Mouse (Mus musculus): ENCODE results near the gene Ephb2.
A peak's percentile ranks its signal among the peaks of the same experiment; 100 is the strongest.

Gene Ephb2

DNA sequence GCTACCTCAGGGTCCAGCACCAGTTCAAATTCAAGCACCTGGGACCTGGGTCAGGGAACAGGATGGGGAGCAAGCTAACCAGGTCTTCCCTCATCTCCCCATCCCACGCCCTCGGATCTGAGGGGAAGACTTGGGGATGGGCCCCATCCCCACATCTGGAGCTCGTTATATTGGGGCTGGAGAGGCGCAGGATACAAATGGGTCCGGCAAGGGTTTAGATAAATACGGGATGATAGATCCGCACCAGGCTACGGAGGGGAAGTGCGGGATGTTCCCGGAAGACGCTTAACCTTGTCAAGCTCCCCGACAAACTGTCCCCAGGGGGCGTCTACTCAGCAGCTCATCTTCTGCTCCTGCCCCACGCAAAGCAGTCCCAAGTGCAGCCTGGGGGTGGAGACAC, 35.4 kb downstream of the Ephb2 start:
- DNase-seq (ENCODE audit: low spot score), result no peak

DNA sequence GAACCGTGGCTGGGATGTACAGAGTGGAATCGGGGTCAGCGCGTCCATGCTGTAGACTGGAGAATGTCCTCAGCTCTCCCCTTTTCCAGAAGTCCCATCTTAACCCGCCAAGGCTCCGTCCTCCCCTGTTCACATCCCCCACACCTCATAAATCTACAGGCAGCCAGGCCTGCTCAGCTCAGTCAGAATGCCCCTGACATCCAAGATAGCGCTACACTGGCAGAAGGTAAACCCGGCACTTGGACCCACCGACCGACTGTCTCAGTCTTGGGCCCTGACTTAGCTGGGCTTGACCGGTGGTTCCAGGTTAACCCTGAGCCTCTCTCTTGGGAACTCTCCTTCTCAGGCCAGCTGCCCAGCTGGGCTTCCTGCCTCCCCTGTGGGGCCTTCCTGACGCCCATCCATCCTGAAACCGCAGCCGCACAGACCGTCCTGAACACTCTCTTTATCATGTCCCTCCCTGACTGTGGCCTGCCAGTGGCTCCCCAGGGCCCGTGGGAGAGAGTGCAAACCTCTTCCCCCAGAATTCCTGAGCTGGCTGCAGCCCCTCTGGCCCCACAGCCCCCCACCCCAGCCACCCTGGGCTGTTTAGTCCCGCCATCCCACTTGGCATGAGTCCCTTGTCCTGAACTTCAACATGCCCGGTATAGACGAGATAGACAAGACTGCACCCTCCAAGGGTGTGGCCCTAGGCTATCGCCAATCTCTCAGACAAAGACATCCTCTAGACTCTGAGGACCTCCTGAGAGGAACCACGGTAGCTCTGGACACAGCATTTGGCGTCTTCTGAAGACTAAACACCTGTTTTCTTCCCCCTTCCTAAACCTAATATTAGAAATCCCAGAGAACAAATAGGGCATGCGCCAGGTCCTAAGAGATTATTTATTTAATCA, 37.9 kb downstream of the Ephb2 start:
- DNase-seq (ENCODE audit: low spot score), result no peak

GRCm38 (mm10) chr4:136793320-136793719, 42.5 kb downstream of the Ephb2 start:
- DNase-seq (ENCODE audit: low spot score), result no peak

DNA sequence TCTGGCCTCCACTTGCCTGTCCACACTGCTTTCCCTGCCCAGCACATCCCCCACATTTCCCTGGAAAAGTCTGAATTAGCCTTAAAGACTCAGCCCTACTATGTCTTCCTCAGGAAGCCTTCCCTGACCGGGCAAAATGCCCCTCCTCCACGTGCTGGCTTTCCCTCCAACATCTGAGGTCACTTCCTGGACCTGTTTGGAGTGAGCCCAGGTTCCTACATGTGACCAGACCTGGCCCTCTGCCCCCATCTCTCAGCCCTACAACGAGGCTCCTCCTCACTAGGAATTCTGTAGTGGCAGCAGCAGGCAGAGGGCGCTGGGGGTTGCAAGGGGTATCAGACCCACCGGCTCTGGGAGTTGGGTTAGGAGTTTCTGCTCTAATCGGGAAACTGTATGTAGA, 46.0 kb downstream of the Ephb2 start:
- peak; percentile 41 for DNase-seq (ENCODE audit: low spot score)

GRCm38 (mm10) chr4:136787357-136787756, 48.4 kb downstream of the Ephb2 start:
- no peak for DNase-seq (ENCODE audit: low spot score)

- no peak for DNase-seq (ENCODE audit: low spot score)
Measured at GRCm38 (mm10) chr4:136786453-136787276, 49.1 kb downstream of the Ephb2 start.

GRCm38 (mm10) chr4:136783552-136784150, 52.1 kb downstream of the Ephb2 start:
- DNase-seq (ENCODE audit: low spot score), result no peak

DNA sequence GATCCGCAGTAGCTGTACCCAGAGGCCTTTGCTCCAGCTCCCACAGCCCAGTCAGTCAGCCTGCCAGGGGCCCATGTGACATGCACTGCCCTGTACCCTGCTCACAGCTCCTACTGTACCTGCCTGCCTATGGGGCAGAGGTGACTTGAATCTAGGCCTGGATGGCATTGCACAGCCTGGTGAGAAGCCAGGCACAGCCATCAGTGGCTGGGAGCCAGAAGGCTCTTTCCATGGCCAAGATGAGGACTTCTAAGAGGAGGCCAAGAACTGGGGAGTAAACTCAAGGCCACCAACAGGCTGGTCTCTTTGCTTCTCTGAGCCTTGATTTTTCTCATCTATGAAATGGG, 53.2 kb downstream of the Ephb2 start:
- no peak for DNase-seq (ENCODE audit: low spot score)

- no peak for DNase-seq (ENCODE audit: low spot score)
Measured at GRCm38 (mm10) chr4:136781868-136782578, 53.8 kb downstream of the Ephb2 start.

GRCm38 (mm10) chr4:136780201-136780895, 55.4 kb downstream of the Ephb2 start:
- DNase-seq (ENCODE audit: low spot score), result no peak

GRCm38 (mm10) chr4:136779156-136779555, 56.6 kb downstream of the Ephb2 start:
- DNase-seq (ENCODE audit: low spot score), result no peak

DNA sequence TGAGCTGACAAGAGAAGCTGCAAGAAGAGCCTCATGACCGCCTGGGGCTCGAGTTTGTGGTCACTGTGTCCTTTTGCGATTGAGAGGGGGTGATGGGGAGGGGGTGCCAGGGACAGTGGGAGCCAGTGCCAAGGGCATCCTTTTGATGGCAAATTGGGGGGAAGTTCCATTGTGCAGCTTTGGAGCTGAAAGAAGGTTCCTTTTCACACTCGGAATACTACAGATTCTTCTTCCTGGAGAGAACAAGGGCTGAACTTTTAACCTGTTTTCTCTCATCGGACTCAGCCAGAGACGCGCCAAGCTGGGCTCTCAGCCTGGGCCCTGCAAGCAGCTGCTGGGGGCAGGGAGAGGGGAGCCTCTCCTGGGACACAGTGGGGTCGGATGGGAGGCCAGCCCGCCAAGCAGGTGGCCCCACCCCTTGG, 59.3 kb downstream of the Ephb2 start:
- no peak for DNase-seq (ENCODE audit: low spot score)

DNA sequence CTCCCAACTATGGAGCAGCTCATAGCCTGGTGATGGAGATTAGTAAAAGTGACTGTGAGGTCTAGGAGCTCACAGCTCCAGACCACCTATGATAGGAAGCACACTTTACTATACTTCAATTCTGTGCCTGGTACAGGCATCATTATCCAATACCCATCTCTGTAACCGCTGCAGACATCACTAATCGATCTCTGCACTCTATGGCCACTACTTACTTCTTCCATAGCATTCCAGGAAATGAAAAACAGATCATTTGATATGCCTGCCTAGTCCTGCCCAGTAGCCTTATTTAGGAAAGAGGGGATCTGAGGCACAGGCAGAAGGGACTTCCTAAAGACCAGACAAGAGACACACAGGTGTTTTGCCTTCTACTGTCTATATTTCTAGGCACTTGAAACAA, 59.9 kb downstream of the Ephb2 start:
- DNase-seq (ENCODE audit: low spot score), result no peak

DNA sequence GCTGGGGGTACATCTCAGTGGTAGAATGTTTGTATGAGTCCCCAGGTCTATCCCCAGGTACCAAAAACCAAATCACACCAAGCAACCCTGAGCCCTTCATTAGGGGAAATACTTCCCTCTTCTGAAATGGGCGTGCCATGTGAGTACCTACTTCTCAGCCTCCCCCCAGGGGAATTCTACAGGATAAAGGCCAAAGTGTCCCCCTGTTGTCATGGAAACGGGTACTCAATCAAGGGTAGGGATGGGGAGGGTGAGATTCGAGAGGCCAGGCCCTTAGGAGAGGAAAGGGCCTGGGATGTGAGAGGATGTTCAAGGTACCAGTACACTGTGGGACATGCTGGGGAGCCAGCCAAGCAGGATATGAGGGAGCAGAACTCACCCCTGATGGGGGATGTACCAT, 61.6 kb downstream of the Ephb2 start:
- no peak for DNase-seq (ENCODE audit: low spot score)

DNA sequence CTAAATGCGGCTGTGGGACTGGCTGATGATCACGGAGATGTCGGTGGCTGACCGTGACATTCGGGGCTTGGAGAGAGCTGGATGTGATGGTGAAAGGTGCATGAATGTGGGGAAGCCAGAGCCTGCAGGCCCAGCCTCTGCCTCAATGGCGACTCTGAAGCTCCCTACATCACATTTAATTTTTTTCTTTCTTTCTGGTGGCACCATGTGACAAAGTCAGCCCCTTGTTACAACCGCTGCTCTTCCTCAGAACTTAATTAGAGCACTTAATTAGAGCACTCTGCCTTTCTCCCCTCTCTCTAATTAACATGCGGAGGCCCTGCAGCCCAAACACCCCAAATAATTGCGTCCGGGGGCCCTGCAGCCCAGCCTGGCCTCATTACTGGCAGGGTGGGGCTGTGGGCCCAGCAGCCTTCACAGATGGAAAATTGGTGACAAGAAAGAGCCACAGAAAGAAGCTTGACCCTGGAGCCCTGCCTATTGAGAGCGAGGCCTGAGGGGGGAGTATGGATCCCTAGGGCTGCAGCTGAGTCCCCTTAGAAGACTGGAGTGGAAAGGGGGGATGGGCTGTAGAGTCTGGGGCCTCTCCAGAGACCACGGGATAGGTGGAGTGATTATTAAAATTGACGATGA, 62.7 kb downstream of the Ephb2 start:
- no peak for DNase-seq (ENCODE audit: low spot score)

DNA sequence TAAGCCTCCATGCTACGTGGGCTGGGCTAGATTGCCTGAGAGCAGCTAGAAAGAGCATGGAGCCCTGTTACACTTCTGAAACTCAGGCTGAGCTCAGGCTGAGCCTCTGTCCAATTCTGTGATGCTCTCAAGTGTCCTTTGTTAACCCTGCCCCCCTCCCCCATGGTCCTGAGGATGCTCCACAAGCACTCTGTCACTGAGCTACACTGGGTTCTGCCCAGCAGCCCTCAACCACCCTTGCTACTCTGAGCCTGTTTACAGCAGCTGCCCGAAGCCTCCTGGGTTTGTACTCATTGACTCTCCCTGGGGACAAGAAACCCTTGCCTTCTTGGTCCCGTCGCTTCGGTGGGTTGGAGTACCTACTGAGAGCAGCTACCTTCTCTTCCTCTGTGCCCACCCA, 63.5 kb downstream of the Ephb2 start:
- DNase-seq (ENCODE audit: low spot score), result no peak

- no peak for DNase-seq (ENCODE audit: low spot score)
Measured at GRCm38 (mm10) chr4:136770718-136771117, 65.1 kb downstream of the Ephb2 start.

- DNase-seq (ENCODE audit: low spot score), result no peak
Measured at GRCm38 (mm10) chr4:136768499-136768898, 67.3 kb downstream of the Ephb2 start.

DNA sequence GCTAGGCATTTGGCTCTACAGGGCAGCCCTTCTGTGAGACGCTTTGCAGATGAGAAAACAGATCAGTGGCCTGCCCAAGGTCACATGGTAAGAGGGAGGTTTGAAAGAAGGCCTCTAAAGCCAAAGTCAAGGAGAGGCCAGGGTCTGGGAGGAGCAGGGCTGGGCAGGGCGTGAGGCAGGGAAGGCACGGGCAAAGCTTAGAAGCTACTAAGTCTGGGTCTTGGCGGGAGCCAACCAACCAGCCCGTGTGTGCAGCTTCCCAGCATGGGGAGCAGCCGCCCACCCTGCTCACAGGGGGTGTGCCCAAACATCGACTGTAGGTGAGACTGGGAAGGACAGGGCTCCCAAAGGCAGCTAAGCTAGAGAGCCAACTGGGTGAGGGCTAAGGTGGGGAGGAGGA, 70.7 kb downstream of the Ephb2 start:
- peak; percentile 76 for DNase-seq (ENCODE audit: low spot score)

GRCm38 (mm10) chr4:136763349-136763748, 72.4 kb downstream of the Ephb2 start:
- no peak for DNase-seq (ENCODE audit: low spot score)
